Mouse (Mus musculus) embryo, embryonic 11.5 days (tissue): ENCODE measurements at regions not wholly inside any gene's neighbourhood (a gene's known extent, or its start where the extent isn't known, plus 50 kb on each side); places are given as distances from the start of the nearest gene placed in this dataset.
"Not testable (repeated sequence)": the region's sequence is repeated elsewhere in the genome, so short reads cannot be mapped to it uniquely, and the experiment has no call there.

Source experiments
- DNase-seq: peaks from one replicate; pipeline ENCODE4 v3.0.0-alpha.2; 2012; ENCODE audit warnings: low read depth, low spot score

DNA sequence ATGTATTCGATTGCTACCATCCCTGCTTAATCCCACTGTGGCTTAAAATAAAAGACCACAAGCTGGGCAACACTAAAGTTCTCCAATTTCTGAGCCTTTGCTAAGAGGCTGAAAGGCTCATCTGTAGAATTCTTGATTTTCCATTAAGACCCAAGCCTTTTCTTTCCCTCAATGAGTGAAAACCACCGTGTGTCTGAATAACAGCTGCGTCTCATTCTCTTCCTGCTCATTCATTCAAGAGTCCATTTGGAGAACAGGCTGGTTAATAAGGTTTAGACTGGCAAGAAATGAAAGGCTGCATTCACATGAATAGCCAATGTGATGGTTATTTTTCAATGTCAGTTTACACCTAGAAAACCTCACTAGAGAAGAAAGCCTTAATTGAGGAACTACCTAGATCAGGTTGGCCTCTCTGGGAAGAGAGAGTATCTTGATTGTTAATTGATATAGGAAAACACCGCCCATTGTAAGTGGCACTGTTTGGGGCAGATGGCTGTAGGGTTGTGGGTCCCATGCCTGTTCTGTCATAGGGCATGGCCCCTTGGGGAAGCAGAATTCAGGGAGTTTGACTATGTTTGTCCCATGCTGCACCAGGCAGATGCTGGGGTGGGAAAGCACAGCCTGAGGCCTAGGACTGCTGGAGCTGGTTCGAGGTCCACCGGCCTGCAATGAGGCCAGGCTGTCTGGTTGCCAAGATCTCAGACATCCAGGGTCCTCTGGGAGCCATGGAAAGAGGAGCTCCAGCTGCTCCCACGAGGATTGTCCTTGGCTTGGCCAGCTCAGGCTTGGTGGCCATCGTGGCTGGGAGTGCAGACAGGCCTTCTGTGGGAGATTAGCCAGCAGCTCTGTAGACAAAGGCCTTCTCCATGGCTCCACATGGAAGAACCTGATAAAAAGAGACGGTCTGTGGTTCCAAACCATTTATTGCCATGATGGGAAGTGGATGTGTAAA lies 161.3 kb upstream of the Castor2 start:
- DNase-seq: no peak

DNA sequence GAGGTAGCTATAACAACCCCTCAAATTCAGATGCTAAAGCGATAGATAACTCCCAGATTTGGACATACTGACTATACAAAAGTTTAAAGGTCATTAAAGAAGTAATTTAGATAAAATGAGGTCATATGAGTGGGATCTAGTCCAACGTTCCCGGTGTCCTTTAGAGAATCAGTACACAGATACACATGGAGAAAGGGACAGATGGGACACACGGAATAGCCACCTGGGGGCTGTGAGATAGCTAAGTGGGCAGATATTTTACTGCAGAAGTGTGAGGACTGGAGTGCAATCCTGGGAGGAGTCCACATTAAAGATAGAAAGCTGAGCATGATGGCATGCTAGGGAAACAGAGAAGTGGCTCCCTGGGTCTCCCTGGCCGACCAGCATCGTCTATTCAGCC lies 164.1 kb upstream of the Castor2 start:
- no peak for DNase-seq

DNA sequence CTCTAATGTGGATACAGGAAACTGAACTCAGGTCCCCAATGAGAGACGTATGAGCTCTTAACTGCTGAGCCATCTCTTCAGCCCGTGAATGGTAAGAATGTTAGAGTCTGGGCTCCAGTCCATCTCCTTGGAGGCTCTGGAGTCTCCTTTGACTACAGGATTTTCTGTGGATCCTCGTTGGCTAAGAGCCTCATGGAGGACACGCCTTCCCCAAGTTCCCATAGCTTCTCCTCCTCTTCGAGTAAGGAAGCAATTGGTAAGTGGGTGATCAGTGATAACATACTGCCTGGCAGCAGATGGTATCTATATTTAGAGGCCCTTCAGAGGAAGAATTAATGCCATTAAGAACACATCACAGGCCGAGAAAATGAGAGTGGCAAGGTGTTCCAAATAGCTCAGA lies 164.5 kb upstream of the Castor2 start:
- DNase-seq: no peak

DNA sequence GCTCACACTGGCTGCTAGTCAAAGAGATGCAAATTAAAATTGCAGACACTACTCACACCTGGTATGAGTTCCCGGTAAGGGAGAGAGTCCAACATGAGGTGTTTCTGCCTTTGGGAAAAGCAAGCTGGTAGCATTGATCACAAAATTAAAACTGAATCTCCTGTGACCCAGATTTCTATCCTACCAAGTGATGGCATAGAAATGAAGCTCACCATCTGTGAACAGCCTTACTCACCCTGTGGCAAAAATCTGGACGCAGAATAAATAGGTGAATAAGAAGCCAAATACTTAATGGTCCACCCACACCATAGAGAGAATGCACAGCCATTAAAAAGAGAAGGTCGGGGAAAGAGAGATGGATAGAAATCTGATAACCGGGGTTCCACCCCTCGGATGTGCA lies 169.4 kb upstream of the Castor2 start:
- DNase-seq: no peak

DNA sequence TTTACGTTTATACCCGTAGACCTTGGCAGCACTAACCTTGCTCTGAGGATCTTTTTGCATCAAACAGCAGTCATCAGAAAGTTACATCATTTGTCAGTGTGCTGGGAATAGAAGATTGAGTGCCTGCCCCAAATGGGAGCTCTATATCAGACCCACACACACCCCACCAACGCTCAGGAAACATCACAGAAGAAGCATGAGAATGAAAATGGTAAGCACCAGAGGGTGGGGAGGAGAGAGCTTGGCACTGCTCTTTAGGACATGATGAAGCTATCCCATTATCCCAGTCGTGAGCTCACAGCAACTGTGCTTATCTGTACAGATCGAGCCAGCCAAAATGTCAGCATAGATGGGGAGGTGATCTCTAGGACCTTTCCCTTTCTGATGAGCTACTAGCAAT lies 172.5 kb upstream of the Castor2 start:
- DNase-seq: no peak

DNA sequence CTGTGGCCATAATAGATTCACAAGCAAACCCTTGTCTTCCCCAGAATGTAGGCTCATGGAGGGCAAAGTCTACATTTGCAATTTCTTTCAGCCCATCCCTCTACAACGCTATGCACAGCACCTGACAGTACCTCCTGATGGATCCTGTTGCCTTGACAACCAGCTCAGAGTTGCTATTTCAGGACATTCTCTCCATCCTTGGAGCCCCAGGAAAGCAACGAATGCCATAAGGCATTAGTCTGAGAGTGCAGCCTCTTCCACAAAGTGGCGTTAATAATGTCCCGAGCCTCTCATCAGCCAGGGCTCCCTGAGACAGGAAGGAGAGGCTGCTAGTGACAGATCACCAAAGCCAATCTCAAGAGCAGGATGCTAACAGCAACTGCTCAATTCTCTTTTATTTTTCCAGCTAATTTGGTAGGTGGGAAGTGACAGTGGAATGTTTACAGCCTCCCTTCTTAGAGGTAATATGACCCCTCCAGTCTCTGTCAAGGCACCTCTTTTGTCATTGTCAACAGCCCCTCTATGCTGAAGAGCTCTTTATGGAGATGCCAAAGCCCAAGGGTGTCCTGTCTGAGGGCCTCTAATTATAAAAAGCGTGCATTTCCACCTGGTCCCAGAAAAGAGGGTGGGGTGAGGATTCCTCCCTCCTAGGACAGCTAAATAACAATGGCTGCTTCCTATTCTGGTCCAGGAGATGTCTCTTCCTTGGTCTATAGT lies 174.2 kb upstream of the Castor2 start:
- no peak for DNase-seq

DNA sequence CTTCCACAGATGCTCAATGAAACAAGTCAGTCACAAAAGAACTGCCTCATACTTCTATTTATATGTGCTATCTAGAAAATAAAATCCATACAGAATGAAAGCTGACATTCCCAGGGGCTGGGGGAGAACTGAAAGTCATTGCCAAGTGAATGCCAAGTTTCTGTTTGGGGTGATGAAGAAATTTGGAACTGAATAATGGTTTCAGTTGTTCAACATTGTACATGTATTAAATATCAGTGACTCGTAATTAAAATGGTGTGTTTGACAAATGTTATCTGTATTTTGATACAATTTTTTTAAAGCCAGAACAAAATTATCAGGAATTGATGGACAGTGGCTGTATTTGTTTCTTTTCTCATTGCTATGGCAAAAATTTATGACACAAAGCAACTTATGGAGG lies 177.3 kb upstream of the Castor2 start:
- DNase-seq: no peak

DNA sequence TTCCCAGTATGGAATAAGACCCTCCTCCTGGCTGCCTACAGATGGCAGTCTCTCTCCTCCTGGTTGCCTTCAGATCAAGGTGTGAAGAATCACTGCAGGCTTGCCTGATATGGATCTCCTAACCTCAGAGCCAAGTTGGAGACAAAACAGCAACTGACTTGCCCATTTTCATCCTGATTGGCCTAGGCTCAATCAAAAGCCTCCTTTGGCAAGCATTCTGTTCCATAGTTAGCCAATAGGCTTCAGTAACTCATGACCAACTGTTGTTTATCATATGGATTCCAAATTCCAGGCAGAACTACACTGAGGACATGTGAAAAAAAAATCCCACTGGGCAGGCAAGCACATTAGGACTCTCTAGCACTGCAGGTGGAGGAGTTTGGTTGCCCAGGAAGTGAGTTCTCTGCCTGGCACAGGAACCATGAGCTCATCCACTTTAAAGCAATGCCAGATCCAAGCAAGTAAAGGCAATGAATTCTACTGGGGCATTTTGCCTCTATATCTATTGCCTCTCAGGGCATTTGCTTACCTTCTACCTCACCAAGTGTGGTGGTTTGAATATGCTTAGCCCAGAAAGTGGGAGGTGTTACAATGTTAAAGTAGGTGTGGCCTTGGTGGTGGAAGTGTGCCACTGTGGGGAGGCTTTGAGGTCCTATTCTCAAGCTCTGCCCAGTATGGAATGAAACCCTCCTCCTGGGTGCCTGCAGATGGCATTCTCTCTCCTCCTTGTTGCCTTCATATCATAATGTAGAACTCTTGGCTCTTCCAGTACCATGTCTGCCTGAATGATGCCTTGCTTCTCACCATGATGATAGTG lies 183.6 kb upstream of the Castor2 start:
- no peak for DNase-seq

DNA sequence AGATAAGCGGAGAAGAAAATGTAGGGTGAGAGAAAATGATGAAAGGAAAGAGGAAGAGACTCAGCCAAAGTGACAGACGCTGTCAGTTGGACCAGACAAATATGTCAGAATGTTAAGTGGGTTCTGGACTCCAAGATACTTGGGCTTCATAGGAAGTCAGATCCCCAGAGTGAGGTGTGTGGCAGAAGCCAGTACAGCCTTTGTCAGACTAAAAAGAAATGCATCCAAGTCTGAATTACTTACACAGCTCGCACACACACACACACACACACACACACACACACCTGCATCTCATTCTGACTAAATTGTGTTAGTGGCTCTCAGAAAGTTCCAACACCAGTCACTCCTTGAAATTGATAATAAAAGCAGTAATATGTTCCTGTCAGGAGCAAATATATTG lies 192.1 kb upstream of the Castor2 start:
- DNase-seq: no peak

DNA sequence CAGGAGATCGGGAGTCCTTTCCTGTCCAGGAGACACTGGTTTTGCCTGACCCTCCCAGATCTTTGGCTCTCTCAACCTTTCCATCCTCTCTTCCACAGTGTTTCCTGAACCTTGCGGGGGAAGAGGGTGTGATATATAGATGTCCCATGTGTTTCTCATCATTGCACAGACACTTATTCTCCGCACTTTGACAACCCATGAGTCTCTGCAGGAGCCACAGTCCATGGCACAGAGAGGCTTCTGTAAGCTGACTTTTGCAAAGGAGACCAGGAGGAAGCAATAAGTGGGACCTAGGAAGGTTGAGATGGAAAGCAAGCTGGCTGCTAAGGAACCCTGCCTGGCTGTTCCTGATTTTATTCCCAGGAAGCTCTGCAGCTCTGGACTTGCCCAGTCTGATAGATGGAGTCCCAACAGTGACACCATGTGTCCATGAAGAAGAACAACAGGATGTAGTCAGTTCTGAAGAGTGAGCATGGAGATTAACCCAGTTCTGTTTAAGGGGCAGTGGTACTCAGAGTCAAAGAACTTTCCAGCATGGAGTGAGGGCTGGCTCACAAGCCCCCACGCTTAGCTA lies 201.4 kb upstream of the Castor2 start:
- peak; percentile 35 for DNase-seq

DNA sequence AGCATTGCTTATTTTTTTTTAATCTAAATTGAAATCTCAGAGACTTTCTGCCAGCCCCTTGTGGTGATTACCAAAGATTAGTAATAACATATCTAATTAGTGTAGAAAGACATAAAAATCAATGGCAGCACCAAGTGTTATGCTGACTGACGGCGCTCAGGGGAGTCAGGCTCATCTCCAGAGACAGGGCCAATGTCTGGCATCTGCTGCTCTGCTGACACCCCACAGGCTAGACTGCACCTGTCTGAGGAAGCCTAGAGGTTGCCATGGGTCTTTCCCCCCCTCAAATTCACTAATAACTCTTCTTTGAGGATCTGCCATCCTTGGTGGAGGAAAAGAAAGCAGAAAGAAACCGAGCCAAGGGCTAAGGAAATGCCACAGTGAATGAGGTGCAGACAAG lies 208.8 kb upstream of the Castor2 start:
- DNase-seq: no peak

DNA sequence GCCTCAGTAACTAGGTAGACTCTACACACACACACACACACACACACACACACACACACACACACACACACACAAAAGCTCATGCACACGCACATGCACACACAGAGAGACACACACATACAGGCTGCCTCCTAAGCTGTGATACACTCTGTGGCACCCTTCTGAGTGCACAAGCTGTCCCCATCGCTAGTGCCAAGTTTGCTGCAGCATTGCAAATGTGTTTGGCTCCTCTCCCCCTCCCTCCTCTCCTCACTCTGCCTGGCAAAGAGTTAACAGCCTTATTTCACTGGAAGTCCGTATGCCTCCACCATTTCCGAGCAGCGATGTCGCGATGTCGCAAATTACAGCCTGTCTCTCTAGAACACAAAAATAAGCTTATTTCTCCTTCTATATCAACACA lies 209.7 kb upstream of the Castor2 start:
- DNase-seq: no peak

DNA sequence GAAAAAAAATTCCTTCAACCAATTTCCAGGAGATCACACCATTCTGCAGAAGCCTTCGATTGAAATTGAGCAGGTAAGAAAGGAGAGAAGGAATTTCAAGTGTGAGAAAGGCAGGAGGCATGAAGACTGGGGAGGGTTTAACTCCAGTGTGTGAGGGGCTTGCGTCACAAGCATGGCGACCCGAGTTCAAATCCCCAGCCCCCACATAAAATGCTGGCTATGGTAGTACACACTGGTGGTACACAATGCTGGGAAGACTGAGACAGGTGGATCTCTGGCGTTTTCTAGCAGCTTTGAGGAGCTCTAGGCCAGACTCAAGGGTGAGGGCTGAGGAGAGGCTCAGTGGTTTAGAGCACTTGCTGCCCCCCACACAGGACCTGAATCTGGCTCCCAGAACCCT lies 214.0 kb upstream of the Castor2 start:
- no peak for DNase-seq

DNA sequence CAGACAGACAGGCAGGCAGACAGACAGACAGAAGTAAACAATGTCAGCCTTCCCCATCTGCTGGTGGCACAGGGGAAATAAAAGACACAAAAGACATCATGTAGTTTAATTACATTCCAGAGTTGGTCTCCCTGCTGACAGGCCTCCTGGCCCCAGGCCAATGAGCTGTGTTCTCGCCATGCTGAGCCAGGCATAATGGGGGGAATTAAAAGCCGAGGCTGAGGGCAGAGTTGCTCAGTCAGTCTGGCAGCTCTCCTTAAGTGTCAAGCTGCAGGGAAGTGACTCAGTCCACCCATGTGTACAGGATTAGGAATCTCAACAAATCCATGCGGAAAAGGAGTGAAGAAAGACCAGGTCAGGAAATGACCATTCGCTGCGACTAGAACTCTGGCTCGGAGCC lies 214.5 kb upstream of the Castor2 start:
- DNase-seq: no peak

DNA sequence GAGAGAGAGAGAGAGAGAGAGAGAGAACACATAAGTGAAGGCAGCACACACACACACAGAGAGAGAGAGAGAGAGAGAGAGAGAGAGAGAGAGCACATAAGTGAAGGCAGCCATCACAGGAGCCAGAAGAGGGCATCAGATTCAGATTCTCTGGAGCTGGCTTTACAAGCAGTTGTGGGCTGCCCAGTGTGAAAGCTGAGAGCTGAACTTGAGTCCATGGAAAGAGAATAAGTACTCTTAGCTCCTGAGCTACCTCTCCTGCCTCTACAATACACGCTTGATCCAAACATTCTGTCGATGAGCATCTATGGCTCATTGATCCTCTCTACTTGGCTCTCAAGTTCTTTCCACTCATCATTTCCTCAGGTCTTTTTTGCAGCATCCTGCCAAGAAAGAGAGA lies 214.9 kb upstream of the Castor2 start:
- DNase-seq: no peak

DNA sequence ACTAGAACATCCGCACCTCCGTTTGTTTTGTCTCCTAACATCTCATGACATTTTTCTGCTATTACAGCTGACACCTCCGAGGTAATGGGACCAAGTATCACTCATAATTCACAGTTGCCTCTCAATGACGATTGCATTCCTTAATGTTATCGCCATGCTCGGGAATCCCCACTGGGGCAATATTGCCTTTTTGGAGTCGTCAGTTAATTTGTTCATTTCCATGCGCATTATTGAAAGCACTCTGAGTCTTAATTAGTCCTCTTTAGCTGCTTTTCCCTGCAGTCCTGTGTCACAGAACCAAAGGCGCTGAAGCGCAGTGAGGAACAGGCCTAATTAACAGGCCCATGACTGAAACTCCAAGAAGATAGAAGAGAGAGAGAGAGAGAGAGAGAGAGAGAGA lies 255.0 kb upstream of the Castor2 start:
- DNase-seq: no peak

DNA sequence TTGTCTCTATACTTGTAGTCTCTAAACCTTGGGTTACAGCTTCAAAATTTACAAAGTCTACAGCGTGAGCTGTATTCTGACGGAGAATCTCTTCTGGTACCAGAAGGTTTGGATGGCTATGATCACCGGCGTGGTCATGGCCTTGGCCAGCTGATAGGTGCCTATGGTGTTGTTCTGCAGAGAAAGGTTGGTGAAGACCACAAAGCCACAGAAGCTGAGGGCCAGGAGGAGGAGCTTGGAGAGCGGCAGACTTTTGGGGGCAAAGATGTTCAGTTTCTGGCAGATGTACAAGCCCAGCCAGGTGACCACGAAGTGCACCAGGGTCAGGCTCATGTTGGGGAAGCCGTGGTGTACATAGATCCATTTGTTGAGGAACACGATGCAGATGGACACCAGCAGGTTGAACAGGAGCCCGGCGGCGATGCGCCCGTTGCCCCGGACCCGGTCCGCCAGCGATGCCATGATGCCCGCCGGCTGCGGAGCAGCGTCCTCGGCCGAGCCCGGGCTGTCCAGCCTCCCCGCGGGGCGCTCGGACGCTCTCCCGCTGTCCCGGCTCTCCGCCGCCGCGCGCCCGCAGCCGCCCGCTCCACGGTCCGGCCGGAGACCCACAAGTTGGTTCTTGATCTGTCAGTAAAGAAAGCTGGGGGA lies 257.3 kb upstream of the Castor2 start:
- not testable (repeated sequence) for DNase-seq

DNA sequence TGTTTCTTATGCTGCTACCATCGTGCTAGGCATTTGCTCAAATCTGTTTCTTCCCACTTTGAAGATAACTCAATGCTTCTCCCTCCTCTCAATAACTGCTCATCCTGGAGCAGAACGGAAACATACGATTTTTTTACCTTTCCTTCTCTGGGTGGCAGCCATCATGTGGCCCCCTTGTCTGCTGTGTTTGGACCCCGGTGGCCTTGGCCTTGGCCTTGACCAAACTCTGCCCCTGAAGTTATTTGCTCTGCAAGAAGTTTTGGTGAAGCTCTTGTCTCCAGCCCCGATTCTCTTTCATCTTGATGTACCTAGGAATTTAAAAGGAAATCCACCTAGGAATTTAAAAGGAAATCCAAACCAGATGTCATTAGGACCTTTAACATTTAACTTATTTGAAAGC lies 261.2 kb upstream of the Castor2 start:
- DNase-seq: no peak

DNA sequence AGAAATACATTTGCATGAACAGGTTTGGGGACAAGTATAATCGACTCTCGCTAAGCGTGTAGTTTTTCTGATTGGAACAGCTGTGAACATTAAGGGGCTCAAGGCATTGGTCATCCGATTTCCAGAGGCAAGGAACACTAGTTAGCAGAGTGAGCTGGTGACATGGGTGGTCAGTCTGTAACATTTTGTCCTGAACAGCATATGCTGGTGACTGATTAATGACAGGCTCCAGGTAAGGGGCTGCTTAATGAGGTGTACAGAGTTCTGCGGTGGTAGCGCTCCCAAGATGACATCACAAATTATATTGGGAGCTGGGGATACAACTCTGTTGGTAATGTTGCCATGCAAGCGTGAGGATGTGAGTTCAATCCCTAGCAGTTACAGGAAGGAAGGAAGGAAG lies 266.3 kb upstream of the Castor2 start:
- DNase-seq: no peak

DNA sequence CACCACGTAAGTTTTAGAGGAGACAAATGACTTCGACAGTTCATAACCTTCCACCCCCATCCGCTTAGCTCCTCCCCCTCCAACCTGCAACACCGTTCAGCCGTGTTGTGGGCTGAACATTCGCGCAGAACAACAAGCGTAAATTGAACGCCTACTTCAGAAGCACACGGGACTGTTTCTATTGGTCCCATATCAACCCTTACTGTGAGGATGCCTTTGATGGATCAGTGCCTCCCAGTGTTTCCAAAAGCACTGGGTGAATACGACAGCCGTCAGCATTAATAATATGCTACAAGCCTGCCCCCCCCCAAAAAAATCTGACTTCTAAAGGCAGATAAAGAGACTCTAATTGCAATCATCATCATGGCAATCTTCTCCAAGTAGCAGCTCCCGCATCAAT lies 271.3 kb upstream of the Castor2 start:
- DNase-seq: no peak

DNA sequence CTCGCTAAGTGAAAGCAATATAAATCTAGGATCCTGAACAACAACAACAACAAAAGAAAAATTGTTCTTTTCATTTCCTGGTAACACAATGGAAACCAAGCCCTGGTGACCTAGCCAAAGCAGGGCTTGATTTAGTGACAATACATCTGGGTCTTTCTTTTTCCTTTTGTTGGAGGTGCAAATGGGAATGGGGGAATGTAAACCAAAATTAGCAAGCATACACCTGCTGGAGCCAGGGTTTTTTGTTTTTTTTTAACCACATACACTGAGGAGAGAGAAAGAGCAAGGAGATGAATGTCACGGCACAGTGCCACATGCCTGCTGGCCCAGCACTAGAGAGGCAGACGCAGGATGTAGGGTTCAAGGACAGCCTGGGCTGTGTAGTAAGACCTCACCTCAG lies 275.6 kb upstream of the Castor2 start:
- DNase-seq: no peak
